Mouse (Mus musculus) heart, postnatal 0 days (tissue): Measurements from ENCODE around the gene Dnajc8. TPM values are rescaled to one million over a fixed set of nuclear protein-coding genes. Genes with fewer than 3 reads are reported as not detected.

Experiments
- ATAC-seq: fragments of 200-750 bp; cut with Nextera tagmentation; 2 replicates; pipeline ENCODE4 v1.8.0; 2017; ENCODE audit warnings: low read depth, moderate number of reproducible peaks, moderate library complexity; ENCODE audit not compliant: insufficient read depth
- DNase-seq: peaks from one replicate; pipeline ENCODE4 v3.0.0-alpha.2; 2016; ENCODE audit warnings: low spot score
- H3K27ac ChIP-seq: fragments of 300-500 bp; sonication (generic); 2 replicates; pipeline ENCODE4 v1.5.1; 2014; ENCODE audit warnings: low read depth, mild to moderate bottlenecking
- H3K27me3 ChIP-seq: fragments of 300-500 bp; sonication (generic); 2 replicates; pipeline ENCODE4 v1.6.1; 2014; ENCODE audit warnings: low read length, mixed read lengths; ENCODE audit not compliant: control insufficient read depth, insufficient read depth
- H3K36me3 ChIP-seq: fragments of 300-500 bp; sonication (generic); replicated peaks from 2 replicates; pipeline ENCODE4 v1.6.1; 2014; ENCODE audit warnings: low read length, mixed read lengths; ENCODE audit not compliant: control insufficient read depth, insufficient read depth
- H3K4me1 ChIP-seq: fragments of 300-500 bp; sonication (generic); 2 replicates; pipeline ENCODE4 v1.6.1; 2014; ENCODE audit warnings: antibody characterized with exemption; ENCODE audit not compliant: control insufficient read depth, insufficient read depth
- H3K4me2 ChIP-seq: fragments of 300-500 bp; sonication (generic); 2 replicates; pipeline ENCODE4 v1.6.1; 2014; ENCODE audit warnings: low read depth, mild to moderate bottlenecking, low read length, moderate library complexity
- H3K4me3 ChIP-seq: fragments of 300-500 bp; sonication (generic); 2 replicates; pipeline ENCODE4 v1.5.1; 2014; ENCODE audit warnings: low read depth, low read length
- H3K9ac ChIP-seq: fragments of 300-500 bp; sonication (generic); replicated peaks from 2 replicates; pipeline ENCODE4 v1.6.1; 2014; ENCODE audit warnings: low read depth, low read length, mixed read lengths
- H3K9me3 ChIP-seq: fragments of 300-500 bp; sonication (generic); replicated peaks from 2 replicates; pipeline ENCODE4 v1.6.1; 2016; ENCODE audit warnings: low read length; ENCODE audit not compliant: control insufficient read depth
- CTCF ChIP-seq: IDR thresholded peaks from 2 replicates; pipeline ENCODE4 v1.5.1; 2016; ENCODE audit warnings: antibody characterized with exemption, control low read depth, low read depth
- EP300 ChIP-seq: IDR thresholded peaks from 2 replicates; pipeline ENCODE4 v1.6.1; 2016; ENCODE audit warnings: antibody characterized with exemption, low read depth
- WGBS: fragments of 180-500 bp; shearing (Covaris S2); extraction: QIAGEN DNeasy Blood & Tissue Kit; methylation state at CpG from one replicate; pipeline ENCODE4 v1.1.7; 2014; 5-methylcytosine and 5-hydroxymethylcytosine counted together
- polyA plus RNA-seq: library from polyadenylated mRNA; unstranded; fragments of >200 nt; fragmentation: Nextera tagmentation; extraction: Ambion mirVana; gene quantifications from 2 replicates; pipeline ENCODE4 v1.2.1, GENCODE M21; 2015
- total RNA-seq: library from RNA; depleted of rRNA; stranded (reverse); fragments of >200 nt; gene quantifications from 2 replicates; pipeline ENCODE4 v1.2.3, GENCODE M21; 2014; ENCODE audit warnings: low replicate concordance

The Dnajc8 gene
- total and polyA plus RNA-seq, 2 experiments from 2014 or later = 94.1 to 104 TPM

DNA sequence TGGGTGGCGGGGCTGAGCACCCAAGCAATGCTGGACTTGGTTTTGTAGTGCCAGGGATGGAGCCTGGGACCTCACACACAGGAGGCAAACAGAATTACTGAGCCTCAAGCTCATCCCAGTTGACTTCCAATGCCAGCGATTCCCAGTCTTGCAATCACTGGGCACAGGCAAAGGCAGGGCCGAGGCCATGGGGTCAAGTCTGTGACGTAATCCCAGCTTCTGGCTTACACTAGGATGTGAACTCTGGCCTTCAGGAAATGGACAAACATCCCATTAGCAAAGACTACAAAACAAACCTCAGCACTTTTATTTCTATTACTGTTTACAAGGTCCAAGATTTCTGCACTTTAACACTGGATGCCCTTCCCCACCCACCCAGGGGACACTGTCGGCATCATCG is 43.6 kb upstream of the Dnajc8 start:
- ATAC-seq (0 out of 2 replicates have a peak, but pooled peaks have one; percentile 27), DNase-seq (no peak)
- Histone ChIP-seq H3K4me2 (no peak overlapping the region), H3K27ac (no peak overlapping the region), H3K27me3 (no peaks in the 10 kb centered on the region), H3K36me3 (peaks cover 33% of the 10 kb centered on the region; the same call in 1 of the 2 replicates), H3K9ac (no peak overlapping the region), H3K4me1 (no peaks in the 10 kb centered on the region), H3K9me3 (no peaks in the 10 kb centered on the region), H3K4me3 (no peak overlapping the region)
- WGBS = 72% methylated on average over 6 of the region's 6 CpGs
- TF ChIP-seq EP300 = no peak
- TF ChIP-seq CTCF = no peak

DNA sequence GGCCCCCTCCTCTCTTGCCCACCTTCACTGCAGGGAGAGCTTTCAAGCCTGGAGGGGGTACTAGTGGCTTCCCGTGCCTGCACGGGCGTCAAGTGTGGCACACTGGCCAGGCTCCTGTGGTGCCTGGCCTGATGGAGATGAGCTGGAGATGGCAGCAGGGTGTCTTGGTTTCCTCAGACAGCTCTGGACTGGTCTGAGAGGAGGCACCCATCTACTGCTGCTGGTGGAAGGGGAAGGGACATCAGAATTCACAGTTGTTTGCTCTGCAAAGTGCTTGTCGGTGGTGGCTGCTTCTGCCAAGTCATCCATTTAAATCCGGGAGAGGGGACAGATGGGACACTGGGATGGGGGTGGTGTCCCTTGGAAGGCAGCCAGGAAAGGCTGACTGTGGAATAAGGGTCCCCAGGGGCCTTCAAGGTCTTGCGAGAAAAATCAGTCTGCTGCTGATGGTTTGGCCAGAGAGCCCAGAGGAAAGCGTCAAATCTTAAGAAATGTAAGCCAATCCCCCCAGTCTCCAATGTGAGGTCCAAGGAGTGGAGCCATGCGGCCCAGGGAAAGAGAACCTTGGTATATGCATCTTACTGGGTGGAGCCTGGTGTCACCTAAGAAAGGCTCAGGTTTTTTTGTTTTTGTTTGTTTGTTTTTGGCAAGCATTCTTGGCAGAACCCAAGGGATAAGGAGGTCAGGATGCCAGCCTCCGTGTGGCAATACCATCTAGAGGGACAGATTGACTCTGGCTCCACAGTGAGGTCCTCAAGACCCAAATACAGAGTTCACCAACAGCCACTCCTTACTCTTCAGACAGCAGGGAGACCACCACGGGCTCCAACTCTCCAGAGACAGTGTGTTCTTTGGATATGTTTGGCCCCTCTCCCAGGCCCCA is 42.9 kb upstream of the Dnajc8 start:
- Histone ChIP-seq H3K4me2 (no peak overlapping the region), H3K9ac (no peak overlapping the region), H3K4me1 (no peaks in the 10 kb centered on the region), H3K27me3 (no peaks in the 10 kb centered on the region), H3K4me3 (no peak overlapping the region), H3K36me3 (peaks cover 40% of the 10 kb centered on the region), H3K9me3 (no peaks in the 10 kb centered on the region), H3K27ac (no peak overlapping the region)
- 53% methylated on average over 10 of the region's 10 CpGs for WGBS
- no peak for DNase-seq
- TF ChIP-seq EP300 (no peak), CTCF (no peak)
- no peak for ATAC-seq

GRCm38 (mm10) chr4:132494271-132494918 is 41.0 kb upstream of the Dnajc8 start:
- Histone ChIP-seq H3K4me2 (no peak overlapping the region), H3K4me3 (no peak overlapping the region), H3K27ac (no peak overlapping the region), H3K4me1 (no peaks in the 10 kb centered on the region), H3K36me3 (peaks cover 57% of the 10 kb centered on the region), H3K27me3 (no peaks in the 10 kb centered on the region), H3K9me3 (no peaks in the 10 kb centered on the region), H3K9ac (no peak overlapping the region)
- 82% methylated on average over 20 of the region's 20 CpGs for WGBS
- ATAC-seq (no peak), DNase-seq (no peak)
- TF ChIP-seq CTCF = no peak
- TF ChIP-seq EP300 = no peak

- Histone ChIP-seq H3K27me3 (no peaks in the 10 kb centered on the region), H3K27ac (no peak overlapping the region), H3K4me1 (no peaks in the 10 kb centered on the region), H3K4me2 (no peak overlapping the region), H3K4me3 (no peak overlapping the region), H3K36me3 (peaks cover 28% of the 10 kb centered on the region), H3K9ac (no peak overlapping the region), H3K9me3 (no peaks in the 10 kb centered on the region)
- TF ChIP-seq EP300 (no peak), CTCF (no peak)
- no peak for DNase-seq
- ATAC-seq = no peak
- WGBS = 94% methylated on average over 6 of the region's 6 CpGs
Measured at GRCm38 (mm10) chr4:132501639-132502038, 33.7 kb upstream of the Dnajc8 start.

- H3K27ac ChIP-seq = no peak overlapping the region
- ATAC-seq (no peak), DNase-seq (no peak)
- no peaks in the 10 kb centered on the region for H3K27me3 ChIP-seq
- H3K4me2 ChIP-seq = no peak overlapping the region
- H3K9me3 ChIP-seq = no peaks in the 10 kb centered on the region
- no peak overlapping the region for H3K9ac ChIP-seq
- 77% methylated on average over 11 of the region's 11 CpGs for WGBS
- H3K4me1 ChIP-seq = 0 out of 2 replicates have a peak, but pooled peaks cover under 1% of the 10 kb centered on the region
- TF ChIP-seq CTCF (no peak), EP300 (no peak)
- no peak overlapping the region for H3K4me3 ChIP-seq
- H3K36me3 ChIP-seq = peaks cover 13% of the 10 kb centered on the region; the same call in 1 of the 2 replicates
Measured at GRCm38 (mm10) chr4:132503344-132503743, 32.0 kb upstream of the Dnajc8 start.
